Mouse (Mus musculus): ENCODE measurements around the gene Slc35e3. TPM values are rescaled to one million over a fixed set of nuclear protein-coding genes. Genes with fewer than 3 reads are reported as not detected.

Slc35e3 gene
- polyA plus RNA-seq, 1 experiment = 12.8 TPM

DNA sequence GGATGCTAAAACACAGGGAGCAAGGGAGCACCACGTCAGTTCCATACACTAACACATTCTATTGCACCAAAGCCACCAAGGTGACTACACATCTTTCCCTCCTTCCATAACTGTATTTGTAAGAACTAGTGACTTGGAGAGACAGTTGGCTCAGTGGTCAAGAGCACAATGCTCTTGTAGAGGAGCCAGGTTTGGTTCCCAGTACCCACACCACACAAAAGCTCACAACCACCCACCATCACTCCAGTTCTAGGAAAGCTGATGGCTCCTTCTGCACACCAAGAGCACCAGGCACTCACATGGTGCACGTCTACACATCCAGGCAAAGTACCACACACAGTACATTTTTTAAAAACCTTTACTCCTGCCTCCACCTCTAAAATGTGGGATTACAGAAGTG, 35.9 kb upstream of the Slc35e3 start:
- H3K4me3 ChIP-seq (ENCODE audit: insufficient read depth, poor library complexity, severe bottlenecking) = no peak overlapping the region
- no peaks in the 10 kb centered on the region for H3K79me3 ChIP-seq (ENCODE audit: low read depth)
- peaks cover 94% of the 10 kb centered on the region for H3K36me3 ChIP-seq (ENCODE audit: control insufficient read depth, insufficient read depth)
- no peaks in the 10 kb centered on the region for H3K27me3 ChIP-seq (ENCODE audit: control insufficient read depth, insufficient read depth, insufficient read length)
- H3K79me2 ChIP-seq (ENCODE audit: control insufficient read depth, insufficient read depth) = peaks cover 12% of the 10 kb centered on the region
- TF ChIP-seq CEBPB (IDR thresholded peaks at IDR 0.05; ENCODE audit: low read depth) (no peak), FOSL1 (IDR thresholded peaks at IDR 0.05; ENCODE audit: insufficient read depth, low read length, poor library complexity, severe bottlenecking) (no peak), MYOD1 (IDR thresholded peaks at IDR 0.05; ENCODE audit: control insufficient read depth, insufficient read length, low read depth) (no peak), CTCF (IDR thresholded peaks at IDR 0.05; ENCODE audit: control insufficient read depth, insufficient read depth, insufficient read length) (no peak), USF1 (IDR thresholded peaks at IDR 0.05; ENCODE audit: low read depth) (no peak), MAX (IDR thresholded peaks at IDR 0.05) (no peak)
- H3ac ChIP-seq (ENCODE audit: control insufficient read depth, insufficient read length, low read depth) = no peak overlapping the region

DNA sequence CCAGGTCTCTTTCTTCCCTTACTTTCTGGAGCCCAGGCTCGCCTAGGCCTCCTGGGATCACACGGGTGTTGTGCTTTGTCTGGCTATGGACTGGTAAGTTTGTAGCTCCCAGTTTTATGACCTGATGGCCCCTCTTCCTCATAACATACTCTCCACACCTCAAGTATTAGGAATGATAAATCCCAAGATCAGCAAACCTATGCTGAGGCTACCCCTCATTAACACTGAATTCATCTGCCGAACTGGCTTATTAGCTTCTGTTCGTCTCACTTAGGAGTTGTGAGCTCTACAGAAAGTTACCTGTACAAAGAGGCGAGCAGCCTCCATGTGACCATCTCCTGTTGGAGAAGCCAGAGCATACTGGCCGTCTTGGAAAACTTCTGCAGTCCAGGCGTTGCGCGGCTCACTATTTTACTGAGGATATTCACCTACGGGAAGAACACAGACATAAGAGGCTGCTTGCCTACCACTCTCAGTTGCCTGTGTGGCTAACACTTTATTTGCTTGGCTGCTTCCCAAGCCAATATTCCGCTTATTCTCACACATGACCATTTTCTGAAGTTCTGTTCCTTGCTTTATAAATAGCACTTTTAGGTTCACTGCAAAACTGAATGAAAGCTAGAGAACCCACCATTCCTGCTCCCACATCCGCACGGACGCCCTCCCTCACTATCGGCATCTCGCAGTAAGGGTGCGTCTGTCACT, 35.0 kb upstream of the Slc35e3 start:
- H3K27me3 ChIP-seq (ENCODE audit: control insufficient read depth, insufficient read depth, insufficient read length) = no peaks in the 10 kb centered on the region
- no peak overlapping the region for H3ac ChIP-seq (ENCODE audit: control insufficient read depth, insufficient read length, low read depth)
- TF ChIP-seq USF1 (IDR thresholded peaks at IDR 0.05; ENCODE audit: low read depth) (no peak), CTCF (IDR thresholded peaks at IDR 0.05; ENCODE audit: control insufficient read depth, insufficient read depth, insufficient read length) (no peak), MYOG (IDR thresholded peaks at IDR 0.05; ENCODE audit: control insufficient read depth, extremely low read depth, insufficient read length) (no peak), MAX (IDR thresholded peaks at IDR 0.05) (no peak), FOSL1 (IDR thresholded peaks at IDR 0.05; ENCODE audit: insufficient read depth, low read length, poor library complexity, severe bottlenecking) (no peak), MYOD1 (IDR thresholded peaks at IDR 0.05; ENCODE audit: control insufficient read depth, insufficient read length, low read depth) (no peak), CEBPB (IDR thresholded peaks at IDR 0.05; ENCODE audit: low read depth) (no peak)
- H3K79me2 ChIP-seq (ENCODE audit: control insufficient read depth, insufficient read depth) = peaks cover 10% of the 10 kb centered on the region
- H3K36me3 ChIP-seq (ENCODE audit: control insufficient read depth, insufficient read depth) = peaks cover 94% of the 10 kb centered on the region
- H3K4me3 ChIP-seq (ENCODE audit: insufficient read depth, poor library complexity, severe bottlenecking) = no peak overlapping the region
- H3K79me3 ChIP-seq (ENCODE audit: low read depth) = no peaks in the 10 kb centered on the region

DNA sequence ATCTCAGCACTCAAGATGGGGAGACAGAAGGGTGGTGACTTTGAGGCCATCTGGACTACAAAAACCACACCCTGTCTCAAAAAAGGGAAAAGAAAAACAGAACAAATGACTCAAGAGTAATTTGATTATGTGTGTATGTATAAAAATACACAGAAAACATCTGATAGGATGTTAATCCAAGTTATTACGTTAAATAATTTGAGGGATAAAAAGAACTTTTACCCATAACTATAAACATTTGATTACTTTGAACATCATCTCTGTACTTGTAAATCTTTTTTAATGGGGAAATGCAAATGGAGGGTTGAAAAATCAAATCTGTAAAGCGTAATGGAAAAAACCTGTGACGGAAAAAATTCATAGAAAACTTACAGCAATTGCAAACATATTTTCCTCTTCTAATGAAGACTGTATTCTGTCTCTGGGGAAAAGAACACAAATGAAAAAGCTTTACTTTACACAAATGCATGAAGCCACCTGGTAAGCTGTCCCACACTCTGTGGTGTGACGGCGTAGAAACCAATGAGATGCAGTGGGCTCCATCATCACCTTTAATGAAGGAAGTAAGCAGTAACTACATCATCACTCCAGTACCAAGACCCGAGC, 34.2 kb upstream of the Slc35e3 start:
- Histone ChIP-seq H3K79me3 (ENCODE audit: low read depth) (no peaks in the 10 kb centered on the region), H3K36me3 (ENCODE audit: control insufficient read depth, insufficient read depth) (peaks cover 94% of the 10 kb centered on the region), H3K27me3 (ENCODE audit: control insufficient read depth, insufficient read depth, insufficient read length) (no peaks in the 10 kb centered on the region), H3K79me2 (ENCODE audit: control insufficient read depth, insufficient read depth) (peaks cover 10% of the 10 kb centered on the region), H3ac (ENCODE audit: control insufficient read depth, insufficient read length, low read depth) (no peak overlapping the region), H3K4me3 (ENCODE audit: insufficient read depth, poor library complexity, severe bottlenecking) (no peak overlapping the region)
- TF ChIP-seq CEBPB (IDR thresholded peaks at IDR 0.05; ENCODE audit: low read depth) = no peak
- TF ChIP-seq MYOG (IDR thresholded peaks at IDR 0.05; ENCODE audit: control insufficient read depth, extremely low read depth, insufficient read length) = no peak
- TF ChIP-seq MYOD1 (IDR thresholded peaks at IDR 0.05; ENCODE audit: control insufficient read depth, insufficient read length, low read depth) = no peak
- no peak for TF ChIP-seq CTCF (IDR thresholded peaks at IDR 0.05; ENCODE audit: control insufficient read depth, insufficient read depth, insufficient read length)
- TF ChIP-seq FOSL1 (IDR thresholded peaks at IDR 0.05; ENCODE audit: insufficient read depth, low read length, poor library complexity, severe bottlenecking) = no peak
- TF ChIP-seq MAX (IDR thresholded peaks at IDR 0.05) = no peak
- no peak for TF ChIP-seq USF1 (IDR thresholded peaks at IDR 0.05; ENCODE audit: low read depth)

DNA sequence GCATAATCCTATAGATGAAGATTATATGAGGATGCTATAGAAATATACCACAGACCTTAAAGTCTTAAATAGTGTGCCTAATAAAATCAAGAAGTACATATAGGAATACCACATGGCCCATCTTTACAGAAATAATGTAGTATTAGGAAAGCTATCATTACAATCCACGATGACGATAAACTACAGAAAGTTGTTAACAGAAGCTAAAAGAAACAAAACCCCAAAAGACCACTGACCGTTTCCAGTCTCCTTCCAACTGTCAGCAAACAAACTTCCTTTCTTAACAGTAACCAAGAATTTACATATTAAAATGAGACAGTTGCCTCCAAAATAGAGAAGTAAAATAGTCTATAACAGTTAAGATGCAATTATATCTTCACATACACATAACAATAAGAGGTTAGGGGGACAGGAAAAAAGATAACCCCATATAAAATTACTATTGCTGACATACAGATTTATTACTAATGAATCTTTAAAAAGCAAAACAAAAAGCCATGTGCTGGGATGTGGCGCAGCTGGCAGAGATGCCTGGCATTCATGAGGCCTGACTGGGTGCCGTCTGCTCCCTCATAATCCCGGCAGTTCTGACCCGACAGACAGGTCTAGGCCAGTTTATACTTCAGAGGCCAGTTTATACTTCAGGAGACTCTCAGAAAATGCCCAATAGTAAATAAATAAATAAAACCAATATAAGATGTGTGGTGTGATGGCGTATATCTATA, 33.6 kb upstream of the Slc35e3 start:
- Histone ChIP-seq H3K79me2 (ENCODE audit: control insufficient read depth, insufficient read depth) (peaks cover 10% of the 10 kb centered on the region), H3K4me3 (ENCODE audit: insufficient read depth, poor library complexity, severe bottlenecking) (no peak overlapping the region), H3K27me3 (ENCODE audit: control insufficient read depth, insufficient read depth, insufficient read length) (no peaks in the 10 kb centered on the region), H3K36me3 (ENCODE audit: control insufficient read depth, insufficient read depth) (peaks cover 94% of the 10 kb centered on the region), H3K79me3 (ENCODE audit: low read depth) (no peaks in the 10 kb centered on the region), H3ac (ENCODE audit: control insufficient read depth, insufficient read length, low read depth) (no peak overlapping the region)
- no peak for TF ChIP-seq MAX (IDR thresholded peaks at IDR 0.05)
- no peak for TF ChIP-seq CEBPB (IDR thresholded peaks at IDR 0.05; ENCODE audit: low read depth)
- no peak for TF ChIP-seq USF1 (IDR thresholded peaks at IDR 0.05; ENCODE audit: low read depth)
- no peak for TF ChIP-seq MYOG (IDR thresholded peaks at IDR 0.05; ENCODE audit: control insufficient read depth, extremely low read depth, insufficient read length)
- TF ChIP-seq MYOD1 (IDR thresholded peaks at IDR 0.05; ENCODE audit: control insufficient read depth, insufficient read length, low read depth) = no peak
- no peak for TF ChIP-seq FOSL1 (IDR thresholded peaks at IDR 0.05; ENCODE audit: insufficient read depth, low read length, poor library complexity, severe bottlenecking)
- no peak for TF ChIP-seq CTCF (IDR thresholded peaks at IDR 0.05; ENCODE audit: control insufficient read depth, insufficient read depth, insufficient read length)

DNA sequence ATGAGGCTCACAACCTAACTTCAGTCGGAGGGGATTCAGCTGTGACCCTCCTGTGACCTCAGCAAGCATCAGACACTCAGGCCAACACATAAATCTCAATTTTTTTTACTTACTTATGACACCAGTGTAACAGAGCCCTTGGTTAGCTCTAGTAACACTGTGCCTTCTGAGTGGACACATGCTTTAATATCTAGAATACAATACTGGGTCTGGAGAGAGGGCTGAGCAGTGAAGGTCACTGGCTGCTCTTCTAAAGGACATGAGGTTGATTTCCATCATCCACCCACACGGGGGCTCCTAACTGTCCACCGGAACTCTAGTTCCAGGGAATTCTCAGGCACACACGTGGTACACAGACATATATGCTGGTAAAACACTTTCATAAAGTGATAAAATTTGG, 32.8 kb upstream of the Slc35e3 start:
- Histone ChIP-seq H3ac (ENCODE audit: control insufficient read depth, insufficient read length, low read depth) (no peak overlapping the region), H3K36me3 (ENCODE audit: control insufficient read depth, insufficient read depth) (peaks cover 96% of the 10 kb centered on the region), H3K27me3 (ENCODE audit: control insufficient read depth, insufficient read depth, insufficient read length) (no peaks in the 10 kb centered on the region), H3K79me2 (ENCODE audit: control insufficient read depth, insufficient read depth) (peaks cover 10% of the 10 kb centered on the region), H3K4me3 (ENCODE audit: insufficient read depth, poor library complexity, severe bottlenecking) (no peak overlapping the region), H3K79me3 (ENCODE audit: low read depth) (no peaks in the 10 kb centered on the region)
- TF ChIP-seq MYOD1 (IDR thresholded peaks at IDR 0.05; ENCODE audit: control insufficient read depth, insufficient read length, low read depth) (no peak), CTCF (IDR thresholded peaks at IDR 0.05; ENCODE audit: control insufficient read depth, insufficient read depth, insufficient read length) (no peak), USF1 (IDR thresholded peaks at IDR 0.05; ENCODE audit: low read depth) (no peak)
